21 mouse cellular contexts compared by ENCODE assay signal in the genomic region with DNA sequence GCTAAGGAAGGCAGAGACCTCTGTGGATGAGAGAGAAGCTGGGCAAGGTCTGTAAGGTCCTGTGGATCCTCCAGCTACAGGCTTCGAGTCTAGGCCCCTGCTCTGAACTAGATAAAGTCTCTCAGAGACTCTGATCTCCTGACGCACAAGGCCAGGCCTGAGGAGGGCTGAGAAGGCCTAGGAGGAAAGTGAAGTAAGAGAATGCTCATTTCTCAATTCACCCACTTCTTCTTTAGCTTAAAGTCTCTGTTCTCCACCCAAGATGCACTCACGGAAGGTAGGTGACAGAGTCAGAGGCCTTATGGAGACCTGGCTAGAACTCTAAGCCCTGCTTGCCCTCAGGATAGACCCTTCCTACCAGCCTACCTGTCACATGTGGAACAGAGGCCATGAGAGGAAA. TPM values are rescaled to one million over a fixed set of nuclear protein-coding genes. Genes with fewer than 3 reads are reported as not detected.
"Had no signal": no experiment of that assay in that cellular context is flagged by ENCODE, and none has a peak within 500 bp of the region (broad histone marks: within the 10 kb centered on the region; RNA-seq: fewer than 3 reads in every experiment).

A gene (minus strand): TSS at position 149 of the 400 bp plus-strand sequence.

- H3K9ac ChIP-seq: intestine, embryonic 15.5 days; limb, embryonic 13.5 days; liver, embryonic 13.5 days; lung, embryonic 15.5 days; neural tube, embryonic 12.5 days; stomach, embryonic 15.5 days had no signal

- H3K4me3 ChIP-seq: intestine, embryonic 15.5 days; layer of hippocampus, adult 2 months; limb, embryonic 13.5 days; liver, embryonic 13.5 days; lung, embryonic 15.5 days; neural tube, embryonic 12.5 days; stomach, embryonic 15.5 days had no signal

- H3K9me3 ChIP-seq: intestine, embryonic 15.5 days; liver, embryonic 13.5 days; lung, embryonic 15.5 days; stomach, embryonic 15.5 days had no signal

- ATAC-seq: intestine, embryonic 15.5 days had no signal

- H3K27ac ChIP-seq: intestine, embryonic 15.5 days; layer of hippocampus, adult 2 months; limb, embryonic 13.5 days; liver, embryonic 13.5 days; lung, embryonic 15.5 days; neural tube, embryonic 12.5 days; stomach, embryonic 15.5 days had no signal

- H3K4me2 ChIP-seq: intestine, embryonic 15.5 days; limb, embryonic 13.5 days; liver, embryonic 13.5 days; lung, embryonic 15.5 days; neural tube, embryonic 12.5 days; stomach, embryonic 15.5 days had no signal

- DNase-seq: kidney, adult 18-20 months; kidney, postnatal 10 days; kidney, postnatal 4 days; left cerebral cortex, postnatal 4 days; liver, embryonic 13.5 days; midbrain, embryonic 14.5 days; retina, postnatal 1 day; right cerebral cortex, postnatal 4 days; spleen, adult 18-20 months; thymus, postnatal 36 days had no signal

- H3K27me3 ChIP-seq: intestine, embryonic 15.5 days; limb, embryonic 13.5 days; liver, embryonic 13.5 days; lung, embryonic 15.5 days; neural tube, embryonic 12.5 days; stomach, embryonic 15.5 days had no signal

- H3K36me3 ChIP-seq: intestine, embryonic 15.5 days; limb, embryonic 13.5 days; liver, embryonic 13.5 days; lung, embryonic 15.5 days; neural tube, embryonic 12.5 days; stomach, embryonic 15.5 days had no signal

- H3K4me1 ChIP-seq: intestine, embryonic 15.5 days; limb, embryonic 13.5 days; liver, embryonic 13.5 days; lung, embryonic 15.5 days; neural tube, embryonic 12.5 days; stomach, embryonic 15.5 days had no signal

RNA-seq across cellular contexts. Expression of the gene that starts here (rescaled TPM):
- total RNA-seq: layer of hippocampus, adult 2 months; layer of hippocampus, postnatal 14 days; left cerebral cortex, adult 18-20 months; left cerebral cortex, postnatal 10 days; left cerebral cortex, postnatal 4 days had no signal
- polyA plus RNA-seq: kidney, embryonic 14.5 days; limb, embryonic 13.5 days; lung, embryonic 15.5 days; midbrain, embryonic 14.5 days; neural tube, embryonic 12.5 days; thymus, postnatal 0 days had no signal
